Mouse (Mus musculus): Measurements from ENCODE around the gene Nectin2.
A peak's percentile ranks its signal among the peaks of the same experiment; 100 is the strongest.

Gene Nectin2

GRCm38 (mm10) chr7:19710650-19711049 lies 39.6 kb downstream of the Nectin2 start:
- no peak for DNase-seq (ENCODE audit: low spot score in 2 of 2)

GRCm38 (mm10) chr7:19705271-19705670 lies 45.0 kb downstream of the Nectin2 start:
- DNase-seq (ENCODE audit: low spot score in 2 of 2) = no peak

- DNase-seq (ENCODE audit: low spot score in 2 of 2) = no peak
These were observed 45.8 kb downstream of the Nectin2 start for GRCm38 (mm10) chr7:19704475-19704874.

GRCm38 (mm10) chr7:19702859-19703555 lies 47.3 kb downstream of the Nectin2 start:
- no peak for DNase-seq (ENCODE audit: low spot score in 2 of 2)

- peak; percentile 60 to 64 for DNase-seq (ENCODE audit: low spot score in 2 of 2)
These were observed 49.1 kb downstream of the Nectin2 start for GRCm38 (mm10) chr7:19701069-19701761.

GRCm38 (mm10) chr7:19700299-19701068 lies 49.8 kb downstream of the Nectin2 start:
- no peak for DNase-seq (ENCODE audit: low spot score in 2 of 2)

GRCm38 (mm10) chr7:19699827-19700148 lies 50.5 kb downstream of the Nectin2 start:
- DNase-seq (ENCODE audit: low spot score in 2 of 2) = no peak

- DNase-seq (ENCODE audit: low spot score in 2 of 2) = peak; percentile 48 to 53
These were observed 51.1 kb downstream of the Nectin2 start, which contains the start of gene Apoe for GRCm38 (mm10) chr7:19698907-19699826. TSS of gene Apoe (minus strand) at chr7:19699188.

- DNase-seq (ENCODE audit: low spot score in 2 of 2) = no peak
These were observed 52.1 kb downstream of the Nectin2 start for GRCm38 (mm10) chr7:19697949-19698906.

- no peak for DNase-seq (ENCODE audit: low spot score in 2 of 2)
These were observed 53.9 kb downstream of the Nectin2 start for GRCm38 (mm10) chr7:19696336-19696873.

GRCm38 (mm10) chr7:19695881-19696280 lies 54.4 kb downstream of the Nectin2 start:
- DNase-seq (ENCODE audit: low spot score in 2 of 2) = no peak

GRCm38 (mm10) chr7:19695213-19695594 lies 55.1 kb downstream of the Nectin2 start:
- no peak for DNase-seq (ENCODE audit: low spot score in 2 of 2)

GRCm38 (mm10) chr7:19694336-19695212 lies 55.7 kb downstream of the Nectin2 start:
- DNase-seq (ENCODE audit: low spot score in 2 of 2) = no peak

GRCm38 (mm10) chr7:19693421-19693820 lies 56.9 kb downstream of the Nectin2 start:
- no peak for DNase-seq (ENCODE audit: low spot score in 2 of 2)

- no peak for DNase-seq (ENCODE audit: low spot score in 2 of 2)
These were observed 58.1 kb downstream of the Nectin2 start, which contains the start of gene Apoc1 for GRCm38 (mm10) chr7:19691873-19692865. TSS of gene Apoc1 (minus strand) at chr7:19692660.

GRCm38 (mm10) chr7:19691434-19691833 lies 58.8 kb downstream of the Nectin2 start:
- no peak for DNase-seq (ENCODE audit: low spot score in 2 of 2)

- no peak for DNase-seq (ENCODE audit: low spot score in 2 of 2)
These were observed 59.4 kb downstream of the Nectin2 start for GRCm38 (mm10) chr7:19690845-19691244.

- no peak for DNase-seq (ENCODE audit: low spot score in 2 of 2)
These were observed 61.7 kb downstream of the Nectin2 start for GRCm38 (mm10) chr7:19688611-19689010.

Measured in right cerebral cortex, adult 2 months (tissue).